Mouse (Mus musculus) brown adipose tissue, adult 24 weeks (tissue): ENCODE measurements around the gene Chil4. TPM values are rescaled to one million over a fixed set of nuclear protein-coding genes. Genes with fewer than 3 reads are reported as not detected.
"Not testable (repeated sequence)": the region's sequence is repeated elsewhere in the genome, so short reads cannot be mapped to it uniquely, and the experiment has no call there.

Source experiments
- H3K27ac ChIP-seq: fragments of 200-500 bp; replicated peaks from 2 replicates; pipeline ENCODE4 v1.5.1; 2012; ENCODE audit warnings: low read depth, mild to moderate bottlenecking, low read length
- H3K4me1 ChIP-seq: fragments of 200-500 bp; 2 replicates; pipeline ENCODE4 v1.6.1; 2012; ENCODE audit warnings: low read length, mixed read lengths; ENCODE audit not compliant: control insufficient read depth, insufficient read depth, insufficient read length
- H3K4me3 ChIP-seq: fragments of 200-500 bp; 2 replicates; pipeline ENCODE4 v1.5.1; 2012; ENCODE audit warnings: low read depth, mild to moderate bottlenecking, low read length, moderate library complexity; ENCODE audit not compliant: insufficient read depth
- polyA plus RNA-seq: library from polyadenylated mRNA; stranded (reverse); fragments of >200 nt; gene quantifications from 2 replicates; pipeline ENCODE4 v1.2.4, GENCODE M21; 2012; ENCODE audit not compliant: missing spikeins, insufficient read depth, insufficient read length

Chil4 gene
- polyA plus RNA-seq, result not detected in 2 replicates

GRCm38 (mm10) chr3:106219407-106219806 lies at the start of gene Chil4:
Gene Chil4 (minus strand): TSS chr3:106219507.
- no peak within 1 kb of the TSS for H3K27ac ChIP-seq
- H3K4me1 ChIP-seq, result no peaks in the 10 kb centered on the region

GRCm38 (mm10) chr3:106265854-106266253 lies 46.5 kb upstream of the Chil4 start:
- Histone ChIP-seq H3K27ac (no peak overlapping the region), H3K4me3 (no peak overlapping the region), H3K4me1 (no peaks in the 10 kb centered on the region)

More at GRCm38 (mm10) chr3:106219407-106219806, at the start of gene Chil4:
- H3K4me3 ChIP-seq, result no peak within 1 kb of the TSS

- no peaks in the 10 kb centered on the region for H3K4me1 ChIP-seq
- no peak overlapping the region for H3K4me3 ChIP-seq
- H3K27ac ChIP-seq, result no peak overlapping the region
Observed at GRCm38 (mm10) chr3:106264854-106265253, 45.5 kb upstream of the Chil4 start.

- H3K4me1 ChIP-seq, H3K4me3 ChIP-seq, H3K27ac ChIP-seq: not testable (repeated sequence)
Observed at GRCm38 (mm10) chr3:106257076-106257475, 37.8 kb upstream of the Chil4 start.

- no peaks in the 10 kb centered on the region for H3K4me1 ChIP-seq
- H3K4me3 ChIP-seq, result no peak overlapping the region
- no peak overlapping the region for H3K27ac ChIP-seq
Observed at GRCm38 (mm10) chr3:106252719-106253118, 33.4 kb upstream of the Chil4 start.

- H3K4me3 ChIP-seq, H3K4me1 ChIP-seq, H3K27ac ChIP-seq: not testable (repeated sequence)
Observed at GRCm38 (mm10) chr3:106250763-106251399, 31.6 kb upstream of the Chil4 start.

GRCm38 (mm10) chr3:106247369-106247768 lies 28.1 kb upstream of the Chil4 start:
- H3K4me3 ChIP-seq, H3K27ac ChIP-seq, H3K4me1 ChIP-seq: not testable (repeated sequence)

- not testable (repeated sequence) for H3K4me1 ChIP-seq, H3K27ac ChIP-seq, H3K4me3 ChIP-seq
Observed at GRCm38 (mm10) chr3:106240210-106240609, 20.9 kb upstream of the Chil4 start.

GRCm38 (mm10) chr3:106239196-106239791 lies 20.0 kb upstream of the Chil4 start:
- Histone ChIP-seq H3K4me1 (no peaks in the 10 kb centered on the region), H3K27ac (no peak overlapping the region), H3K4me3 (no peak overlapping the region)

GRCm38 (mm10) chr3:106223391-106223790 lies 4.1 kb upstream of the Chil4 start:
- not testable (repeated sequence) for H3K4me3 ChIP-seq, H3K27ac ChIP-seq, H3K4me1 ChIP-seq

GRCm38 (mm10) chr3:106221625-106222265 lies 2.4 kb upstream of the Chil4 start:
- Histone ChIP-seq H3K27ac (no peak overlapping the region), H3K4me3 (no peak overlapping the region), H3K4me1 (no peaks in the 10 kb centered on the region)

- not testable (repeated sequence) for H3K27ac ChIP-seq, H3K4me3 ChIP-seq, H3K4me1 ChIP-seq
Observed at GRCm38 (mm10) chr3:106218284-106218954, 888 bp downstream of the Chil4 start.

- not testable (repeated sequence) for H3K4me1 ChIP-seq, H3K4me3 ChIP-seq, H3K27ac ChIP-seq
Observed at GRCm38 (mm10) chr3:106198030-106198429, 21.3 kb downstream of the Chil4 start.

GRCm38 (mm10) chr3:106197246-106197645 lies 22.1 kb downstream of the Chil4 start:
- H3K4me1 ChIP-seq, H3K27ac ChIP-seq, H3K4me3 ChIP-seq: not testable (repeated sequence)

GRCm38 (mm10) chr3:106196276-106196675 lies 23.0 kb downstream of the Chil4 start:
- Histone ChIP-seq H3K27ac (no peak overlapping the region), H3K4me3 (no peak overlapping the region), H3K4me1 (no peaks in the 10 kb centered on the region)
